Mouse (Mus musculus) ES-E14 (cell line): ENCODE results near the gene Cacng6.

Source experiments
- HCFC1 ChIP-seq: IDR thresholded peaks from 2 replicates; pipeline ENCODE4 v1.6.1; 2012; ENCODE audit warnings: low read length, inconsistent platforms, borderline replicate concordance; ENCODE audit not compliant: insufficient read depth
- ZNF384 ChIP-seq: IDR thresholded peaks from 2 replicates; pipeline ENCODE4 v1.6.1; 2012; ENCODE audit warnings: low read depth, low read length, inconsistent platforms

DNA sequence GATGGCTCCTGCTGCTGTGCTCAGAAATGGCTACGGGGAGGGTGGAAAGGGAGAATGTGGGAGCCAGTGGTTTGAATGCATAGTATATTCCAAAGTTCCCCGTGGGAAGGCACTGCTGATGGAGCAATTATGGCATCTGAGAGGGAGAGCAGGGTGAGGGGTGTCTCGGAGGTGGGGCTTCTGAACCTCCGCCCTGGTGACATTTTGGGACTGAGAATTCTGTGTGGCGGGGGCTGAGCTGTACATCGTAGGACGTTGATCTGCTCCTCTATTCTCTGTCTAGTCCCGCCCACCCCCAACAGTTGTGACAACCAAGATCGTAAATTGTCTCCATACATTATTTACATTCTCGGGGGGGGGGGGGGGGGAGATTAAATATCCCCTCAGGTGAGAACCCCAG is 26.6 kb upstream of the Cacng6 start:
- no peak for TF ChIP-seq HCFC1
- TF ChIP-seq ZNF384 = no peak
